Mouse (Mus musculus) kidney, adult 2 months (tissue): Measurements from ENCODE around the gene Tmco1. TPM values are rescaled to one million over a fixed set of nuclear protein-coding genes. Genes with fewer than 3 reads are reported as not detected.
A peak's percentile ranks its signal among the peaks of the same experiment; 100 is the strongest.

Source experiments
- DNase-seq: peaks from one replicate; pipeline ENCODE4 v3.0.0; 2021
- H3K27ac ChIP-seq: fragments of 200-500 bp; 2 replicates; pipeline ENCODE4 v1.5.1; 2012; ENCODE audit warnings: low read depth, low read length, control low read depth, inconsistent platforms; ENCODE audit not compliant: insufficient read depth
- H3K27me3 ChIP-seq: fragments of 200-500 bp; replicated peaks from 2 replicates; pipeline ENCODE4 v1.6.1; 2012; ENCODE audit warnings: mild to moderate bottlenecking, moderate library complexity, low read length, inconsistent platforms; ENCODE audit not compliant: control insufficient read depth, insufficient read depth
- H3K36me3 ChIP-seq: fragments of 200-500 bp; 2 replicates; pipeline ENCODE4 v1.6.1; 2012; ENCODE audit warnings: mild to moderate bottlenecking, moderate library complexity, low read length, inconsistent platforms; ENCODE audit not compliant: control insufficient read depth, insufficient read depth
- H3K4me1 ChIP-seq: fragments of 200-500 bp; 2 replicates; pipeline ENCODE4 v1.6.1; 2011; ENCODE audit warnings: low read length; ENCODE audit not compliant: control insufficient read depth, insufficient read depth
- H3K4me3 ChIP-seq: fragments of 200-500 bp; 2 replicates; pipeline ENCODE4 v1.5.1; 2011; ENCODE audit warnings: mild to moderate bottlenecking, low read depth, low read length, control low read depth; ENCODE audit not compliant: insufficient read depth
- CTCF ChIP-seq: fragments of 200-500 bp; conservative IDR thresholded peaks from 2 replicates; pipeline ENCODE4 v1.5.1; 2011; ENCODE audit warnings: low read depth, mild to moderate bottlenecking, control low read depth, low read length, moderate library complexity, mixed read lengths; ENCODE audit not compliant: insufficient read depth, insufficient read length
- POLR2A ChIP-seq: fragments of 200-500 bp; IDR thresholded peaks from one replicate; pipeline ENCODE4 v1.6.1; 2011; ENCODE audit warnings: low read depth, low read length, control low read depth
- WGBS: fragments of 180-500 bp; shearing (Covaris S2); methylation state at CpG from one replicate; pipeline ENCODE4 v1.1.7; 2018; 5-methylcytosine and 5-hydroxymethylcytosine counted together
- polyA plus RNA-seq: library from polyadenylated mRNA; depleted of rRNA; stranded (reverse); fragments of >200 nt; gene quantifications from 2 replicates; pipeline ENCODE4 v1.2.3, GENCODE M21; 2012

The Tmco1 gene
- polyA plus RNA-seq, 1 experiment: 127 TPM

GRCm38 (mm10) chr1:167291610-167292009 is 16.6 kb upstream of the Tmco1 start:
- DNase-seq: no peak
- Histone ChIP-seq H3K4me3 (no peak overlapping the region), H3K27ac (no peak overlapping the region), H3K4me1 (no peaks in the 10 kb centered on the region), H3K27me3 (no peaks in the 10 kb centered on the region; the same call in 1 of the 2 replicates), H3K36me3 (no peaks in the 10 kb centered on the region)
- TF ChIP-seq CTCF: no peak
- TF ChIP-seq POLR2A: no peak
- 82% methylated on average over 8 of the region's 8 CpGs for WGBS

GRCm38 (mm10) chr1:167292447-167292846 is 15.7 kb upstream of the Tmco1 start:
- DNase-seq: peak; percentile 53
- Histone ChIP-seq H3K4me3 (no peak overlapping the region), H3K27ac (no peak overlapping the region), H3K27me3 (no peaks in the 10 kb centered on the region; the same call in 1 of the 2 replicates), H3K4me1 (no peaks in the 10 kb centered on the region), H3K36me3 (no peaks in the 10 kb centered on the region)
- TF ChIP-seq POLR2A (no peak), CTCF (no peak)
- 35% methylated on average over 11 of the region's 11 CpGs for WGBS

- no peak for DNase-seq
- Histone ChIP-seq H3K27me3 (no peaks in the 10 kb centered on the region; the same call in 1 of the 2 replicates), H3K36me3 (no peaks in the 10 kb centered on the region), H3K4me1 (no peaks in the 10 kb centered on the region), H3K4me3 (no peak overlapping the region), H3K27ac (no peak overlapping the region)
- WGBS: 69% methylated on average over 13 of the region's 13 CpGs
- TF ChIP-seq CTCF: no peak
- no peak for TF ChIP-seq POLR2A
Observed at GRCm38 (mm10) chr1:167295679-167296402, 12.3 kb upstream of the Tmco1 start.

- Histone ChIP-seq H3K4me3 (no peak overlapping the region), H3K27me3 (no peaks in the 10 kb centered on the region), H3K4me1 (no peaks in the 10 kb centered on the region), H3K36me3 (no peaks in the 10 kb centered on the region), H3K27ac (no peak overlapping the region)
- no peak for DNase-seq
- WGBS: 66% methylated on average over 2 of the region's 2 CpGs
- TF ChIP-seq CTCF: no peak
- no peak for TF ChIP-seq POLR2A
Observed at GRCm38 (mm10) chr1:167300122-167300521, 8.1 kb upstream of the Tmco1 start.

GRCm38 (mm10) chr1:167305501-167306137 is 2.6 kb upstream of the Tmco1 start:
- H3K4me3 ChIP-seq: no peak overlapping the region
- H3K36me3 ChIP-seq: no peaks in the 10 kb centered on the region
- no peak overlapping the region for H3K27ac ChIP-seq
- WGBS: 76% methylated on average over 7 of the region's 7 CpGs
- H3K27me3 ChIP-seq: no peaks in the 10 kb centered on the region
- no peak for DNase-seq
- H3K4me1 ChIP-seq: peaks cover 7% of the 10 kb centered on the region; the same call in 1 of the 2 replicates
- no peak for TF ChIP-seq CTCF

GRCm38 (mm10) chr1:167306451-167307240 is 1.5 kb upstream of the Tmco1 start:
- no peak overlapping the region for H3K4me3 ChIP-seq
- no peaks in the 10 kb centered on the region for H3K27me3 ChIP-seq
- DNase-seq: peak; percentile 64
- H3K4me1 ChIP-seq: peaks cover 7% of the 10 kb centered on the region; the same call in 1 of the 2 replicates
- TF ChIP-seq POLR2A (no peak), CTCF (peak; percentile 63)
- 48% methylated on average over 5 of the region's 5 CpGs for WGBS
- no peaks in the 10 kb centered on the region for H3K36me3 ChIP-seq
- H3K27ac ChIP-seq: no peak overlapping the region

GRCm38 (mm10) chr1:167307674-167308073 is 504 bp upstream of the Tmco1 start:
- DNase-seq: no peak
- H3K4me1 ChIP-seq: peaks cover 7% of the 10 kb centered on the region; the same call in 1 of the 2 replicates
- TF ChIP-seq POLR2A: no peak
- TF ChIP-seq CTCF: no peak
- 53% methylated on average over 11 of the region's 11 CpGs for WGBS
- H3K27me3 ChIP-seq: no peaks in the 10 kb centered on the region
- H3K4me3 ChIP-seq: peak overlapping the region; percentile 37
- H3K27ac ChIP-seq: no peak overlapping the region
- H3K36me3 ChIP-seq: no peaks in the 10 kb centered on the region
